Mouse (Mus musculus) E14TG2a.4 (cell line): ENCODE results near the gene Siglecg.

Experiments used
- CTCF ChIP-seq: conservative IDR thresholded peaks from 2 replicates; pipeline ENCODE4 v1.5.1; 2014; ENCODE audit warnings: low read length
- NANOG ChIP-seq: IDR thresholded peaks from 2 replicates; pipeline ENCODE4 v1.6.1; 2014; ENCODE audit warnings: borderline replicate concordance, low read length, mixed read lengths
- POU5F1 ChIP-seq: IDR thresholded peaks from 2 replicates; pipeline ENCODE4 v1.6.1; 2014; ENCODE audit warnings: low read length, borderline replicate concordance

DNA sequence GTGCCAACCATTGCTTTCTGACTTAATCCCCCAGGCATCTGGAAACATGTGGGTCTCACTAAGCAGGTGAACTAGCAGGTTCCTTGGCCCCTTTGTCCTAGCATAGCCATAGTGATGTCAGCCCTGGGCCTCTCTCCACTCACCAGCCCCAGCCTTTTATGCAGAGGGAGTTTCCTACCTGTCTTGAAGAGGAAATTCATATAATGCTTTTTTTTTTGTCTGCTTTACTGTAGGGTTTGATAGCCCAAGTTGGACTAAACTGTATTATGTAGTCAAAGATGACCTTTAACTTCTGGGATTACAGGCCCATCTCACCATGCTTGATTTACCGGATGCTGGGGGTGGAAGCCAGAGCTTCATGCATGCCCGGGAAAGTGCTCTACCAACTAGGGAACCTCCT is 41.8 kb downstream of the Siglecg start:
- no peak for TF ChIP-seq CTCF
- TF ChIP-seq NANOG, result no peak
- TF ChIP-seq POU5F1, result no peak
